ENCODE assay signal across 15 mouse cellular contexts in the genomic region with DNA sequence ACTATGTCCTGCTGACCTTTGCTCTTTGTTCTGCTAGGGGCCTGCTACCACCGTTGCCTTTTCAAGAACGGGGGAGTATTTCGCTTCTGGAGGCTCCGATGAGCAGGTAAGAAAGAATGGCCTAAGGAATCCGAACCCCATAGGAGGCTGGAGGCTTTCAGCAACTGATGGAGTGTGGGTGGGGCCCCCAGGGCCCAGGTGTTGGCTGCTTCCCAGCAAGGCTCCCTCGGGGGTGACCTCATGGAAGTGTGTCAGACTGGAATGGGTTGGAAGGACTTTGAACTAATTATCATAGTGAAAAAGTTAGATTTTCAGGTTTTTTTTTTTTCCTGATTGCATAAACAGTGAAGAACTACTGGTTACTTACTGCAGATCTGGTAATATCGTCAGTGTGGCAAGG. TPM values are rescaled to one million over a fixed set of nuclear protein-coding genes. Genes with fewer than 3 reads are reported as not detected.
DNase-seq lines count a peak whose midpoint lies in the region; ATAC-seq and TF ChIP-seq lines count a peak whose summit lies in the region.
"Had no signal": no experiment of that assay in that cellular context is flagged by ENCODE, and none has a peak within 500 bp of the region (broad histone marks: within the 10 kb centered on the region; RNA-seq: fewer than 3 reads in every experiment).

No protein-coding gene starts in this region.

- no peak overlapping the region for H3K4me2 ChIP-seq in kidney, embryonic 14.5 days (replicated peaks; ENCODE audit: low read depth, low read length)
- no peak overlapping the region for H3K4me2 ChIP-seq in forebrain, embryonic 12.5 days
- H3K4me2 ChIP-seq: embryonic facial prominence, embryonic 15.5 days; liver, embryonic 15.5 days had no signal

- 36% methylated on average over 7 of the region's 7 CpGs for WGBS in kidney, adult 2 months
- 65% methylated on average over 7 of the region's 7 CpGs for WGBS in kidney, embryonic 14.5 days
- 82% methylated on average over 7 of the region's 7 CpGs for WGBS in forebrain, embryonic 12.5 days

- POLR2A ChIA-PET in Patski (lab: Charles Lee): no interaction called here

- peaks cover 20% of the 10 kb centered on the region for H3K4me1 ChIP-seq in kidney, adult 2 months (ENCODE audit: control insufficient read depth, insufficient read depth, low read length)
- 0 out of 2 replicates have a peak, but pooled peaks cover 8% of the 10 kb centered on the region for H3K4me1 ChIP-seq in kidney, embryonic 14.5 days (ENCODE audit: control insufficient read depth, insufficient read depth, low read length)
- H3K4me1 ChIP-seq in forebrain, embryonic 12.5 days: no peaks in the 10 kb centered on the region

- no peak for TF ChIP-seq CTCF in kidney, adult 2 months (conservative IDR thresholded peaks at IDR 0.05; ENCODE audit: insufficient read depth, insufficient read length, low read depth, low read length)
- TF ChIP-seq CTCF in Patski (IDR thresholded peaks at IDR 0.05): no peak

- no peaks in the 10 kb centered on the region for H3K27me3 ChIP-seq in kidney, adult 2 months (replicated peaks; ENCODE audit: control insufficient read depth, insufficient read depth, low read length)
- H3K27me3 ChIP-seq in kidney, embryonic 14.5 days (ENCODE audit: control insufficient read depth, insufficient read depth, low read length): no peaks in the 10 kb centered on the region
- H3K27me3 ChIP-seq in Patski: no peaks in the 10 kb centered on the region
- no peaks in the 10 kb centered on the region for H3K27me3 ChIP-seq in forebrain, embryonic 12.5 days
- H3K27me3 ChIP-seq: embryonic facial prominence, embryonic 15.5 days; liver, embryonic 15.5 days had no signal

- H3K9ac ChIP-seq in kidney, embryonic 14.5 days (ENCODE audit: low read depth, low read length): no peak overlapping the region
- no peak overlapping the region for H3K9ac ChIP-seq in forebrain, embryonic 12.5 days
- H3K9ac ChIP-seq: embryonic facial prominence, embryonic 15.5 days; liver, embryonic 15.5 days had no signal

- ATAC-seq in kidney, embryonic 14.5 days (ENCODE audit: low FRiP score, low TSS enrichment): no peak
- ATAC-seq in Patski: no peak
- ATAC-seq in forebrain, embryonic 12.5 days (ENCODE audit: low FRiP score): no peak
- ATAC-seq: forebrain, embryonic 14.5 days; inflammation-experienced regulatory T-cells, adult 6 months had no signal

- H3K9me3 ChIP-seq in kidney, embryonic 14.5 days (ENCODE audit: control insufficient read depth, low read length): no peaks in the 10 kb centered on the region
- H3K9me3 ChIP-seq in forebrain, embryonic 12.5 days: no peaks in the 10 kb centered on the region
- H3K9me3 ChIP-seq: embryonic facial prominence, embryonic 15.5 days; heart, embryonic 10.5 days; liver, embryonic 15.5 days had no signal

- H3K36me3 ChIP-seq in kidney, adult 2 months (ENCODE audit: control insufficient read depth, insufficient read depth, low read length): no peaks in the 10 kb centered on the region
- H3K36me3 ChIP-seq in kidney, embryonic 14.5 days (ENCODE audit: control insufficient read depth, insufficient read depth, low read length): peaks cover 4% of the 10 kb centered on the region; the same call in 1 of the 2 replicates
- no peaks in the 10 kb centered on the region; the same call in none of the 2 replicates for H3K36me3 ChIP-seq in forebrain, embryonic 12.5 days (replicated peaks)
- H3K36me3 ChIP-seq: embryonic facial prominence, embryonic 15.5 days had no signal

- H3K4me3 ChIP-seq in kidney, adult 2 months (ENCODE audit: insufficient read depth, low read depth, low read length): no peak overlapping the region
- no peak overlapping the region for H3K4me3 ChIP-seq in kidney, embryonic 14.5 days (ENCODE audit: low read length)
- H3K4me3 ChIP-seq in forebrain, embryonic 12.5 days (replicated peaks): no peak overlapping the region
- H3K4me3 ChIP-seq: embryonic facial prominence, embryonic 15.5 days; heart, embryonic 10.5 days; liver, embryonic 15.5 days had no signal

- DNase-seq in kidney, adult 2 months: peak; percentile 78
- peak; percentile 48 for DNase-seq in Patski (ENCODE audit: low read depth, low spot score)
- peak; percentile 79 for DNase-seq in kidney, adult 9 months
- DNase-seq in lung, postnatal 36 days: peak; percentile 50
- no peak for DNase-seq in left cerebral cortex, adult 18-20 months (ENCODE audit: low spot score in 2 of 2)
- DNase-seq: cerebellum, adult 11-12 months; heart, postnatal 4 days; right cerebral cortex, postnatal 14 days had no signal

- in situ Hi-C loops in Patski (cut with MboI; ENCODE audit: low pct_unique_long_range_greater_than_20kb): loop anchor here (5.0 kb wide), 2 partner anchors 42 to 117 kb away; no protein-coding TSS in a partner anchor

- no peak for TF ChIP-seq POLR2A in kidney, adult 2 months (IDR thresholded peaks at IDR 0.05; ENCODE audit: low read depth, low read length)

- H3K27ac ChIP-seq in kidney, adult 2 months (ENCODE audit: insufficient read depth, low read depth, low read length): no peak overlapping the region
- no peak overlapping the region for H3K27ac ChIP-seq in kidney, embryonic 14.5 days (ENCODE audit: low read depth, low read length)
- no peak overlapping the region for H3K27ac ChIP-seq in forebrain, embryonic 12.5 days
- H3K27ac ChIP-seq: liver, embryonic 15.5 days had no signal

- CTCF ChIA-PET in Patski (lab: Charles Lee): interaction anchor here (0.9 to 7.4 kb wide), 9 partner anchors 14 to 172 kb away, joined by 3 to 82 read pairs (median 3); partner anchors contain the start of gene Dusp7

RNA-seq across cellular contexts. Expression of gene Poc1a, which starts 24.4 kb away (rescaled TPM):
- polyA plus RNA-seq in kidney, adult 2 months (2012; rRNA removed): 5.8 and 6.1 TPM in 2 replicates
- polyA plus RNA-seq in kidney, embryonic 14.5 days (2014; fragmentation: Nextera tagmentation; extraction: Ambion mirVana): 25.6 and 29.1 TPM in 2 replicates
- polyA plus RNA-seq in Patski (2021): 9.9 TPM
- polyA plus RNA-seq in forebrain, embryonic 12.5 days (2016; fragmentation: Nextera tagmentation; extraction: Ambion mirVana): 23.4 and 23.8 TPM in 2 replicates
- 10 to 100 TPM; 14.8 to 16.1 TPM for total RNA-seq in left cerebral cortex, adult 18-20 months (2021)

RNA-seq across cellular contexts. Expression of gene Alas1, which starts 56.8 kb away (rescaled TPM):
- 315 and 343 TPM in 2 replicates for polyA plus RNA-seq in kidney, adult 2 months (2012; rRNA removed)
- 71.8 and 95.3 TPM in 2 replicates for polyA plus RNA-seq in kidney, embryonic 14.5 days (2014; fragmentation: Nextera tagmentation; extraction: Ambion mirVana)
- polyA plus RNA-seq in Patski (2021): 91.4 TPM
- 78.0 and 79.0 TPM in 2 replicates for polyA plus RNA-seq in forebrain, embryonic 12.5 days (2016; fragmentation: Nextera tagmentation; extraction: Ambion mirVana)
- total RNA-seq in left cerebral cortex, adult 18-20 months (2021): 100 to 1,000 TPM; 135 to 137 TPM

Comparison
In these comparisons a context has a peak if more than half of its experiments do, and no peak if none do; other contexts are left out.
1. DNase-seq: peak in kidney, adult 2 months (single experiment), Patski (single experiment), kidney, adult 9 months (single experiment) and lung, postnatal 36 days (single experiment); none in left cerebral cortex, adult 18-20 months (0 of 2).